Mouse (Mus musculus): ENCODE data around the gene Il10rb. TPM values are rescaled to one million over a fixed set of nuclear protein-coding genes. Genes with fewer than 3 reads are reported as not detected.
A peak's percentile ranks its signal among the peaks of the same experiment; 100 is the strongest.

Gene Il10rb
- polyA plus RNA-seq, 1 experiment from 2014 or later, result 7.7 TPM

- Histone ChIP-seq H3K27me3 (replicated peaks; ENCODE audit: control insufficient read depth, insufficient read depth, low read length) (no peaks in the 10 kb centered on the region), H3K4me1 (ENCODE audit: control insufficient read depth, insufficient read depth, low read length) (peaks cover 4% of the 10 kb centered on the region; the same call in 1 of the 2 replicates), H3K36me3 (ENCODE audit: control insufficient read depth, insufficient read depth, low read length) (peaks cover 8% of the 10 kb centered on the region; the same call in 1 of the 2 replicates), H3K9ac (ENCODE audit: low read length) (no peak overlapping the region), H3K27ac (ENCODE audit: low read depth, low read length) (peak overlapping the region; percentile 58; the same call in 1 of the 2 replicates), H3K9me3 (replicated peaks; ENCODE audit: control insufficient read depth, low read length) (no peaks in the 10 kb centered on the region), H3K4me3 (ENCODE audit: low read depth, low read length) (no peak overlapping the region), H3K4me2 (ENCODE audit: low read length) (peak overlapping the region; percentile 18; the same call in 1 of the 2 replicates)
- ATAC-seq (peak; percentile 72), DNase-seq (ENCODE audit: low spot score) (peak; percentile 44)
- 13% methylated on average over 9 of the region's 9 CpGs for WGBS
Observed at GRCm38 (mm10) chr16:91378991-91379390, 27.0 kb upstream of the Il10rb start.

- ATAC-seq (no peak; the same call in 1 of the 2 replicates), DNase-seq (ENCODE audit: low spot score) (peak; percentile 63)
- Histone ChIP-seq H3K27me3 (replicated peaks; ENCODE audit: control insufficient read depth, insufficient read depth, low read length) (no peaks in the 10 kb centered on the region), H3K9ac (ENCODE audit: low read length) (no peak overlapping the region), H3K4me2 (ENCODE audit: low read length) (no peak overlapping the region), H3K4me1 (ENCODE audit: control insufficient read depth, insufficient read depth, low read length) (peaks cover 4% of the 10 kb centered on the region; the same call in 1 of the 2 replicates), H3K27ac (ENCODE audit: low read depth, low read length) (peak overlapping the region; percentile 58), H3K4me3 (ENCODE audit: low read depth, low read length) (no peak overlapping the region), H3K36me3 (ENCODE audit: control insufficient read depth, insufficient read depth, low read length) (peaks cover 13% of the 10 kb centered on the region), H3K9me3 (replicated peaks; ENCODE audit: control insufficient read depth, low read length) (no peaks in the 10 kb centered on the region)
- WGBS, result 7% methylated on average over 3 of the region's 3 CpGs
Observed at GRCm38 (mm10) chr16:91379412-91379811, 26.6 kb upstream of the Il10rb start.

DNA sequence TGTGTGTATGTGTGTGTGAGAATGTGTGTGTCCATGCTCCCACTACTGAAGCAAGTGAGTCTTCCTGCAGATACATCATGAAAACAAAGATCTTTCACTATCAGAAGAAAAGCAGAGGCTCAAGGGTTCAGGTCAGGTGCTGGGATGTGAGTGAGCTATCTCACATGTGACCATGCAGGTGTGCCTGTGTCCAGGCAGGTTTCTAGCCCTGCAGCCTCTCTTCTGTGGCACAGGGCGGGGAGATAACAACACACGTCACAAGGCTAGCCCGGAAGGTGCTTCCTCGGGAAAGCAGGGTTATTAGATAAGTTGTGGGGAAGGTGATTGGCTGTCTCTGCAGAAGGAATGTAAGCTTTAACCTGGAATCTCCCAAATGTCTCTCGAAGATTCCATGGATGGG is 25.8 kb upstream of the Il10rb start:
- Histone ChIP-seq H3K27me3 (replicated peaks; ENCODE audit: control insufficient read depth, insufficient read depth, low read length) (no peaks in the 10 kb centered on the region), H3K9me3 (replicated peaks; ENCODE audit: control insufficient read depth, low read length) (no peaks in the 10 kb centered on the region), H3K4me2 (ENCODE audit: low read length) (no peak overlapping the region), H3K9ac (ENCODE audit: low read length) (no peak overlapping the region), H3K36me3 (ENCODE audit: control insufficient read depth, insufficient read depth, low read length) (peaks cover 17% of the 10 kb centered on the region), H3K4me3 (ENCODE audit: low read depth, low read length) (no peak overlapping the region), H3K4me1 (ENCODE audit: control insufficient read depth, insufficient read depth, low read length) (peaks cover 4% of the 10 kb centered on the region; the same call in 1 of the 2 replicates), H3K27ac (ENCODE audit: low read depth, low read length) (no peak overlapping the region)
- no peak for DNase-seq (ENCODE audit: low spot score)
- ATAC-seq, result no peak
- 89% methylated on average over 5 of the region's 5 CpGs for WGBS

GRCm38 (mm10) chr16:91381606-91382005 is 24.4 kb upstream of the Il10rb start:
- H3K9me3 ChIP-seq (replicated peaks; ENCODE audit: control insufficient read depth, low read length), result no peaks in the 10 kb centered on the region
- DNase-seq (ENCODE audit: low spot score) (no peak), ATAC-seq (no peak)
- peaks cover 23% of the 10 kb centered on the region for H3K36me3 ChIP-seq (ENCODE audit: control insufficient read depth, insufficient read depth, low read length)
- no peak overlapping the region for H3K9ac ChIP-seq (ENCODE audit: low read length)
- H3K27ac ChIP-seq (ENCODE audit: low read depth, low read length), result no peak overlapping the region
- no peak overlapping the region for H3K4me2 ChIP-seq (ENCODE audit: low read length)
- H3K27me3 ChIP-seq (replicated peaks; ENCODE audit: control insufficient read depth, insufficient read depth, low read length), result no peaks in the 10 kb centered on the region
- WGBS, result 87% methylated on average over 4 of the region's 4 CpGs
- no peak overlapping the region for H3K4me3 ChIP-seq (ENCODE audit: low read depth, low read length)
- peaks cover 4% of the 10 kb centered on the region; the same call in 1 of the 2 replicates for H3K4me1 ChIP-seq (ENCODE audit: control insufficient read depth, insufficient read depth, low read length)

- no peak overlapping the region for H3K9ac ChIP-seq (ENCODE audit: low read length)
- peaks cover 29% of the 10 kb centered on the region for H3K36me3 ChIP-seq (ENCODE audit: control insufficient read depth, insufficient read depth, low read length)
- no peak overlapping the region for H3K4me3 ChIP-seq (ENCODE audit: low read depth, low read length)
- 91% methylated on average over 9 of the region's 9 CpGs for WGBS
- H3K9me3 ChIP-seq (replicated peaks; ENCODE audit: control insufficient read depth, low read length), result no peaks in the 10 kb centered on the region
- peaks cover 4% of the 10 kb centered on the region; the same call in 1 of the 2 replicates for H3K4me1 ChIP-seq (ENCODE audit: control insufficient read depth, insufficient read depth, low read length)
- DNase-seq (ENCODE audit: low spot score) (no peak), ATAC-seq (no peak)
- no peaks in the 10 kb centered on the region for H3K27me3 ChIP-seq (replicated peaks; ENCODE audit: control insufficient read depth, insufficient read depth, low read length)
- H3K27ac ChIP-seq (ENCODE audit: low read depth, low read length), result no peak overlapping the region
- H3K4me2 ChIP-seq (ENCODE audit: low read length), result no peak overlapping the region
Observed at GRCm38 (mm10) chr16:91382261-91382790, 23.6 kb upstream of the Il10rb start.

- Histone ChIP-seq H3K4me3 (ENCODE audit: low read depth, low read length) (no peak overlapping the region), H3K27me3 (replicated peaks; ENCODE audit: control insufficient read depth, insufficient read depth, low read length) (no peaks in the 10 kb centered on the region), H3K9ac (ENCODE audit: low read length) (no peak overlapping the region), H3K4me2 (ENCODE audit: low read length) (no peak overlapping the region), H3K9me3 (replicated peaks; ENCODE audit: control insufficient read depth, low read length) (no peaks in the 10 kb centered on the region), H3K4me1 (ENCODE audit: control insufficient read depth, insufficient read depth, low read length) (no peaks in the 10 kb centered on the region), H3K27ac (ENCODE audit: low read depth, low read length) (no peak overlapping the region), H3K36me3 (ENCODE audit: control insufficient read depth, insufficient read depth, low read length) (peaks cover 40% of the 10 kb centered on the region)
- no peak for DNase-seq (ENCODE audit: low spot score)
- WGBS, result 87% methylated on average over 4 of the region's 4 CpGs
- no peak for ATAC-seq
Observed at GRCm38 (mm10) chr16:91384221-91384620, 21.7 kb upstream of the Il10rb start.

GRCm38 (mm10) chr16:91385621-91386020 is 20.3 kb upstream of the Il10rb start:
- Histone ChIP-seq H3K27me3 (replicated peaks; ENCODE audit: control insufficient read depth, insufficient read depth, low read length) (no peaks in the 10 kb centered on the region), H3K9me3 (replicated peaks; ENCODE audit: control insufficient read depth, low read length) (no peaks in the 10 kb centered on the region), H3K4me3 (ENCODE audit: low read depth, low read length) (no peak overlapping the region), H3K4me2 (ENCODE audit: low read length) (no peak overlapping the region), H3K4me1 (ENCODE audit: control insufficient read depth, insufficient read depth, low read length) (no peaks in the 10 kb centered on the region), H3K9ac (ENCODE audit: low read length) (no peak overlapping the region), H3K27ac (ENCODE audit: low read depth, low read length) (no peak overlapping the region), H3K36me3 (ENCODE audit: control insufficient read depth, insufficient read depth, low read length) (peaks cover 44% of the 10 kb centered on the region)
- DNase-seq (ENCODE audit: low spot score) (no peak), ATAC-seq (no peak)
- 54% methylated on average over 10 of the region's 10 CpGs for WGBS

- ATAC-seq (no peak), DNase-seq (ENCODE audit: low spot score) (no peak)
- Histone ChIP-seq H3K36me3 (ENCODE audit: control insufficient read depth, insufficient read depth, low read length) (peaks cover 44% of the 10 kb centered on the region), H3K27me3 (replicated peaks; ENCODE audit: control insufficient read depth, insufficient read depth, low read length) (no peaks in the 10 kb centered on the region), H3K4me3 (ENCODE audit: low read depth, low read length) (no peak overlapping the region), H3K9me3 (replicated peaks; ENCODE audit: control insufficient read depth, low read length) (no peaks in the 10 kb centered on the region), H3K4me1 (ENCODE audit: control insufficient read depth, insufficient read depth, low read length) (no peaks in the 10 kb centered on the region), H3K4me2 (ENCODE audit: low read length) (no peak overlapping the region), H3K9ac (ENCODE audit: low read length) (no peak overlapping the region), H3K27ac (ENCODE audit: low read depth, low read length) (no peak overlapping the region)
- 95% methylated on average over 10 of the region's 10 CpGs for WGBS
Observed at GRCm38 (mm10) chr16:91386419-91387120, 19.4 kb upstream of the Il10rb start.

DNA sequence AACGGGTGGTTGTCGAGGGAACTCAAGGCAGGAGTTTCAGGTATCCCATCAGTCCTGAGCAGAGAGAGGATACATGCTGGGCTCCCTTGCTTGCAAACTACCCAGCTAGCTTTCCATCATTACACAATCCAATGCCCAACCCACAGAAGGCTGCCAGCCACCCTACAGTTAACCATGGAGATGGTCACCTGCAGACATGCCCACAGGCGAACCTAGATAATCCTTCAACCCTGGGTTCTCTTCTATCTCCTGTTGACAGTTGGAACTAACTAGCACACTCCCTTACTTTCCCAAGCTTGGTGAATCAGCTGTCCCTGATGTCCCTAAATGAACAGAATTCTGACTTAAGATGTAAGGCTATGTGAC is 18.9 kb upstream of the Il10rb start:
- 89% methylated on average over 3 of the region's 3 CpGs for WGBS
- H3K4me2 ChIP-seq (ENCODE audit: low read length), result no peak overlapping the region
- H3K9ac ChIP-seq (ENCODE audit: low read length), result no peak overlapping the region
- H3K36me3 ChIP-seq (ENCODE audit: control insufficient read depth, insufficient read depth, low read length), result peaks cover 45% of the 10 kb centered on the region
- H3K27ac ChIP-seq (ENCODE audit: low read depth, low read length), result no peak overlapping the region
- no peaks in the 10 kb centered on the region for H3K9me3 ChIP-seq (replicated peaks; ENCODE audit: control insufficient read depth, low read length)
- H3K27me3 ChIP-seq (replicated peaks; ENCODE audit: control insufficient read depth, insufficient read depth, low read length), result no peaks in the 10 kb centered on the region
- no peak for ATAC-seq
- H3K4me1 ChIP-seq (ENCODE audit: control insufficient read depth, insufficient read depth, low read length), result no peaks in the 10 kb centered on the region
- no peak overlapping the region for H3K4me3 ChIP-seq (ENCODE audit: low read depth, low read length)
- DNase-seq (ENCODE audit: low spot score), result no peak
